Mouse (Mus musculus): Measurements from ENCODE around the gene Apol11a. TPM values are rescaled to one million over a fixed set of nuclear protein-coding genes. Genes with fewer than 3 reads are reported as not detected.

Apol11a gene
- polyA plus RNA-seq, 1 experiment from 2014 or later, result not detected

Other genes starting within 250 kb of the Apol11a start
- gene Rbfox2, start 201.3 kb upstream of the Apol11a start, polyA plus RNA-seq (2016; fragmentation: Nextera tagmentation; extraction: Ambion mirVana), result 148 and 159 TPM in 2 replicates
- gene Apol7a, start 109.2 kb upstream of the Apol11a start, polyA plus RNA-seq (2016; fragmentation: Nextera tagmentation; extraction: Ambion mirVana), result not detected in 2 replicates
- gene Apol9a, start 97.1 kb upstream of the Apol11a start, polyA plus RNA-seq (2016; fragmentation: Nextera tagmentation; extraction: Ambion mirVana), result 0.24 TPM in 1 of 2 replicates, not detected in the other
- not detected in 2 replicates for gene Apol7b, start 60.8 kb upstream of the Apol11a start, polyA plus RNA-seq (2016; fragmentation: Nextera tagmentation; extraction: Ambion mirVana)
- gene Apol10a, start 31.2 kb upstream of the Apol11a start, polyA plus RNA-seq (2016; fragmentation: Nextera tagmentation; extraction: Ambion mirVana), result not detected in 2 replicates
- gene Apol7c, start 25.0 kb downstream of the Apol11a start, polyA plus RNA-seq (2016; fragmentation: Nextera tagmentation; extraction: Ambion mirVana), result not detected in 2 replicates
- not detected in 2 replicates for gene 1700025B11Rik, start 53.6 kb downstream of the Apol11a start, polyA plus RNA-seq (2016; fragmentation: Nextera tagmentation; extraction: Ambion mirVana)
- gene Apol10b, start 87.9 kb downstream of the Apol11a start, polyA plus RNA-seq (2016; fragmentation: Nextera tagmentation; extraction: Ambion mirVana), result 0.19 TPM in 1 of 2 replicates, not detected in the other
- not detected in 2 replicates for gene Gm36245, start 91.0 kb downstream of the Apol11a start, polyA plus RNA-seq (2016; fragmentation: Nextera tagmentation; extraction: Ambion mirVana)
- not detected in 2 replicates for gene Apol11b, start 135.0 kb downstream of the Apol11a start, polyA plus RNA-seq (2016; fragmentation: Nextera tagmentation; extraction: Ambion mirVana)
- not detected in 2 replicates for gene Apol7e, start 190.6 kb downstream of the Apol11a start, polyA plus RNA-seq (2016; fragmentation: Nextera tagmentation; extraction: Ambion mirVana)
- gene Apol9b, start 220.8 kb downstream of the Apol11a start, polyA plus RNA-seq (2016; fragmentation: Nextera tagmentation; extraction: Ambion mirVana), result not detected in 2 replicates
- gene Apol8, start 248.7 kb downstream of the Apol11a start, polyA plus RNA-seq (2016; fragmentation: Nextera tagmentation; extraction: Ambion mirVana), result 0.26 and 0.48 TPM in 2 replicates

Data from neural tube, embryonic 12.5 days (tissue).